9 mouse cellular contexts compared by ENCODE assay signal in the genomic region with DNA sequence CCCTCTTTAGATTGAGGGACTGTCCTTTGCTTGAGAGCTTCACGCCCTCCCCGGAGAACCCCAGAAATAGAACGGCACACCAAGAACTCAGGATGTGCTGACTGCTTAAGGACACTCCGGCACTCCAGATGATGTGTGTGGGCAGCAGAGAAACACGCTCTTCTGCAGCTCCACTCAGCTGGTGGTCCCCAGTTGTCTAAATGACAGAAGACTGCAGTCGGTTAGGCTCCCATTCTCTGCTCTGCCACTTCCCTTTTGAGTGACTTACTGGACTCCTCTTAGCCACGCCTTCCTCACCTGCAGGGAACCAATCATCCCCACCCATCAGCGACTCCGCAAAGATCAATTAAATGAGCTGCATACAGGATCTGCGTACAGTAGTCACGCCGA. TPM values are rescaled to one million over a fixed set of nuclear protein-coding genes. Genes with fewer than 3 reads are reported as not detected.
DNase-seq lines count a peak whose midpoint lies in the region; ATAC-seq and TF ChIP-seq lines count a peak whose summit lies in the region.
"Had no signal": no experiment of that assay in that cellular context is flagged by ENCODE, and none has a peak within 500 bp of the region (broad histone marks: within the 10 kb centered on the region; RNA-seq: fewer than 3 reads in every experiment).

No protein-coding gene starts in this region.

- peak overlapping the region; percentile 52 for H3K4me2 ChIP-seq in heart, postnatal 0 days (ENCODE audit: low read depth, low read length)
- peak overlapping the region; percentile 45 for H3K4me2 ChIP-seq in hindbrain, embryonic 15.5 days
- H3K4me2 ChIP-seq in midbrain, embryonic 15.5 days, result peak overlapping the region; percentile 41

- H3K9me3 ChIP-seq in heart, postnatal 0 days (replicated peaks; ENCODE audit: control insufficient read depth, low read length), result no peaks in the 10 kb centered on the region
- no peaks in the 10 kb centered on the region for H3K9me3 ChIP-seq in hindbrain, embryonic 15.5 days
- H3K9me3 ChIP-seq in midbrain, embryonic 15.5 days, result no peaks in the 10 kb centered on the region

- 21% methylated on average over 12 of the region's 12 CpGs for WGBS in heart, postnatal 0 days
- WGBS in hindbrain, embryonic 15.5 days, result 30% methylated on average over 12 of the region's 12 CpGs
- 40% methylated on average over 12 of the region's 12 CpGs for WGBS in midbrain, embryonic 15.5 days

- TF ChIP-seq EP300 in heart, postnatal 0 days (IDR thresholded peaks at IDR 0.05; ENCODE audit: low read depth), result no peak

- no peaks in the 10 kb centered on the region for H3K27me3 ChIP-seq in heart, postnatal 0 days (ENCODE audit: control insufficient read depth, insufficient read depth, low read length)
- no peaks in the 10 kb centered on the region for H3K27me3 ChIP-seq in hindbrain, embryonic 15.5 days
- no peaks in the 10 kb centered on the region for H3K27me3 ChIP-seq in midbrain, embryonic 15.5 days (replicated peaks)

- DNase-seq in heart, postnatal 0 days (ENCODE audit: low spot score), result no peak
- no peak for DNase-seq in heart, adult 8-10 months (ENCODE audit: low spot score)
- peak; percentile 31 for DNase-seq in brain, embryonic 14.5 days (ENCODE audit: low read depth)
- DNase-seq in natural killer cell, adult 2 months (ENCODE audit: low spot score in 2 of 2), result no peak
- DNase-seq in urinary bladder, postnatal 10 days (ENCODE audit: low spot score), result no peak
- no peak for DNase-seq in urinary bladder, postnatal 4 days (ENCODE audit: low spot score in 2 of 2)

- ATAC-seq in heart, postnatal 0 days (ENCODE audit: insufficient read depth, low read depth), result peak; percentile 53; the same call in 1 of the 2 replicates
- ATAC-seq in hindbrain, embryonic 15.5 days (ENCODE audit: low FRiP score, low read depth), result peak; percentile 27; the same call in 1 of the 2 replicates
- no peak; the same call in 1 of the 2 replicates for ATAC-seq in midbrain, embryonic 15.5 days (replicated peaks)

- no peak for TF ChIP-seq POLR2A in brain, embryonic 14.5 days (IDR thresholded peaks at IDR 0.05; ENCODE audit: borderline replicate concordance, extremely low read depth, insufficient read depth, insufficient read length, poor library complexity, severe bottlenecking)

- peak overlapping the region; percentile 6; the same call in 1 of the 2 replicates for H3K4me3 ChIP-seq in heart, postnatal 0 days (ENCODE audit: low read depth, low read length)
- peak overlapping the region; percentile 7; the same call in 1 of the 2 replicates for H3K4me3 ChIP-seq in hindbrain, embryonic 15.5 days
- H3K4me3 ChIP-seq in midbrain, embryonic 15.5 days, result no peak overlapping the region

- H3K4me1 ChIP-seq in heart, postnatal 0 days (ENCODE audit: control insufficient read depth, insufficient read depth), result peaks cover 9% of the 10 kb centered on the region; the same call in 1 of the 2 replicates
- H3K4me1 ChIP-seq in hindbrain, embryonic 15.5 days (replicated peaks), result peaks cover 5% of the 10 kb centered on the region
- peaks cover 5% of the 10 kb centered on the region for H3K4me1 ChIP-seq in midbrain, embryonic 15.5 days

- H3K9ac ChIP-seq in heart, postnatal 0 days (replicated peaks; ENCODE audit: low read depth, low read length), result no peak overlapping the region
- H3K9ac ChIP-seq in hindbrain, embryonic 15.5 days, result no peak overlapping the region
- H3K9ac ChIP-seq in midbrain, embryonic 15.5 days, result no peak overlapping the region

- H3K27ac ChIP-seq in heart, postnatal 0 days (ENCODE audit: low read depth), result no peak overlapping the region
- H3K27ac ChIP-seq in hindbrain, embryonic 15.5 days (replicated peaks), result no peak overlapping the region
- no peak overlapping the region for H3K27ac ChIP-seq in midbrain, embryonic 15.5 days

- H3K36me3 ChIP-seq in heart, postnatal 0 days (replicated peaks; ENCODE audit: control insufficient read depth, insufficient read depth, low read length), result no peaks in the 10 kb centered on the region
- no peaks in the 10 kb centered on the region for H3K36me3 ChIP-seq in hindbrain, embryonic 15.5 days
- no peaks in the 10 kb centered on the region for H3K36me3 ChIP-seq in midbrain, embryonic 15.5 days (replicated peaks)

- TF ChIP-seq CTCF in heart, postnatal 0 days (IDR thresholded peaks at IDR 0.05; ENCODE audit: low read depth), result no peak
- TF ChIP-seq CTCF in brain, embryonic 14.5 days (IDR thresholded peaks at IDR 0.05; ENCODE audit: borderline replicate concordance, extremely low read depth, insufficient read depth, insufficient read length), result no peak

RNA-seq across cellular contexts. Expression of gene Ociad2, which starts 18.9 kb away (rescaled TPM):
- total RNA-seq in heart, postnatal 0 days (2014; rRNA removed; ENCODE audit: low replicate concordance), result 6.7 and 13.3 TPM in 2 replicates
- polyA plus RNA-seq in heart, postnatal 0 days (2015; fragmentation: Nextera tagmentation; extraction: Ambion mirVana), result 16.7 and 19.6 TPM in 2 replicates
- 10 to 100 TPM; 10.4 to 20.9 (median 15.1) TPM for total RNA-seq in heart, adult 8-10 months (2022)
- 6.5 and 9.3 TPM in 2 replicates for polyA plus RNA-seq in brain, embryonic 14.5 days (2012; rRNA removed)
- 21.8 and 23.9 TPM in 2 replicates for polyA plus RNA-seq in hindbrain, embryonic 15.5 days (2015; fragmentation: Nextera tagmentation; extraction: Ambion mirVana)
- 25.3 and 27.3 TPM in 2 replicates for polyA plus RNA-seq in midbrain, embryonic 15.5 days (2015; fragmentation: Nextera tagmentation; extraction: Ambion mirVana)

RNA-seq across cellular contexts. Expression of gene Cwh43, which starts 46.1 kb away (rescaled TPM):
- not detected in 2 replicates for total RNA-seq in heart, postnatal 0 days (2014; rRNA removed; ENCODE audit: low replicate concordance)
- polyA plus RNA-seq in heart, postnatal 0 days (2015; fragmentation: Nextera tagmentation; extraction: Ambion mirVana), result 0.08 TPM in 1 of 2 replicates, not detected in the other
- total RNA-seq in heart, adult 8-10 months (2022), result not detected
- polyA plus RNA-seq in brain, embryonic 14.5 days (2012; rRNA removed), result 0.08 and 0.25 TPM in 2 replicates
- 0.29 and 0.39 TPM in 2 replicates for polyA plus RNA-seq in hindbrain, embryonic 15.5 days (2015; fragmentation: Nextera tagmentation; extraction: Ambion mirVana)
- polyA plus RNA-seq in midbrain, embryonic 15.5 days (2015; fragmentation: Nextera tagmentation; extraction: Ambion mirVana), result 0.28 and 0.59 TPM in 2 replicates
- total RNA-seq: heart, adult 18-20 months had no signal
